Mouse (Mus musculus) lung, adult 2 months (tissue): ENCODE measurements around the gene Mum1. TPM values are rescaled to one million over a fixed set of nuclear protein-coding genes. Genes with fewer than 3 reads are reported as not detected.
A peak's percentile ranks its signal among the peaks of the same experiment; 100 is the strongest.

ENCODE experiments used
- DNase-seq: peaks from one replicate; pipeline ENCODE4 v3.0.0; 2022
- H3K4me1 ChIP-seq: fragments of 200-500 bp; 2 replicates; pipeline ENCODE4 v1.6.1; 2011; ENCODE audit warnings: low read length; ENCODE audit not compliant: control insufficient read depth, insufficient read depth
- H3K4me3 ChIP-seq: fragments of 200-500 bp; replicated peaks from 2 replicates; pipeline ENCODE3; 2011; ENCODE audit warnings: low read depth, mild to moderate bottlenecking, control low read depth, low read length; ENCODE audit errors: extremely low read depth
- CTCF ChIP-seq: fragments of 200-500 bp; IDR thresholded peaks from 2 replicates; pipeline ENCODE4 v1.5.1; 2011; ENCODE audit warnings: mild to moderate bottlenecking, low read length, control low read depth; ENCODE audit not compliant: insufficient read depth
- POLR2A ChIP-seq: fragments of 200-500 bp; IDR thresholded peaks from 2 replicates; pipeline ENCODE4 v1.6.1; 2011; ENCODE audit warnings: low read depth, mild to moderate bottlenecking, control low read depth, low read length, borderline replicate concordance; ENCODE audit errors: extremely low read depth
- WGBS: fragments of 180-500 bp; shearing (Covaris S2); methylation state at CpG from one replicate; pipeline ENCODE4 v1.1.7; 2018; 5-methylcytosine and 5-hydroxymethylcytosine counted together
- polyA plus RNA-seq: library from polyadenylated mRNA; depleted of rRNA; stranded (reverse); fragments of >200 nt; gene quantifications from 2 replicates; pipeline ENCODE4 v1.2.3, GENCODE M21; 2012; rRNA removed

Gene Mum1
- polyA plus RNA-seq, 1 experiment: 39.6 TPM

- Histone ChIP-seq H3K4me1 (0 out of 2 replicates have a peak, but pooled peaks cover 4% of the 10 kb centered on the region), H3K4me3 (no peak overlapping the region)
- DNase-seq: peak; percentile 43
- no peak for TF ChIP-seq CTCF
- TF ChIP-seq POLR2A: no peak
- 64% methylated on average over 7 of the region's 7 CpGs for WGBS
Observed at GRCm38 (mm10) chr10:80281304-80281703, 55.1 kb downstream of the Mum1 start.

- DNase-seq: peak; percentile 66
- WGBS: 59% methylated on average over 8 of the region's 8 CpGs
Observed at GRCm38 (mm10) chr10:80281921-80282371, 55.7 kb downstream of the Mum1 start.

GRCm38 (mm10) chr10:80282481-80283441, 56.5 kb downstream of the Mum1 start:
- DNase-seq: peak; percentile 58
- TF ChIP-seq CTCF (no peak), POLR2A (no peak)
- 67% methylated on average over 20 of the region's 20 CpGs for WGBS
- 0 out of 2 replicates have a peak, but pooled peaks cover 4% of the 10 kb centered on the region for H3K4me1 ChIP-seq
- no peak overlapping the region for H3K4me3 ChIP-seq

More at GRCm38 (mm10) chr10:80281921-80282371, 55.7 kb downstream of the Mum1 start:
- TF ChIP-seq CTCF (no peak), POLR2A (0 out of 2 replicates have a peak, but pooled peaks have one; percentile 23)
- Histone ChIP-seq H3K4me3 (no peak overlapping the region), H3K4me1 (0 out of 2 replicates have a peak, but pooled peaks cover 4% of the 10 kb centered on the region)

- no peak overlapping the region for H3K4me3 ChIP-seq
- 79% methylated on average over 13 of the region's 15 CpGs for WGBS
- TF ChIP-seq POLR2A (no peak), CTCF (no peak)
- DNase-seq: no peak
- H3K4me1 ChIP-seq: 0 out of 2 replicates have a peak, but pooled peaks cover 4% of the 10 kb centered on the region
Observed at GRCm38 (mm10) chr10:80285222-80286070, 59.2 kb downstream of the Mum1 start.

GRCm38 (mm10) chr10:80288097-80288496, 61.9 kb downstream of the Mum1 start:
- WGBS: 89% methylated on average over 12 of the region's 12 CpGs
- no peak overlapping the region for H3K4me3 ChIP-seq
- TF ChIP-seq POLR2A (no peak), CTCF (no peak)
- H3K4me1 ChIP-seq: no peaks in the 10 kb centered on the region; the same call in 1 of the 2 replicates
- DNase-seq: no peak

GRCm38 (mm10) chr10:80288657-80289056, 62.4 kb downstream of the Mum1 start:
- DNase-seq: no peak
- WGBS: 56% methylated on average over 8 of the region's 8 CpGs
- Histone ChIP-seq H3K4me3 (no peak overlapping the region), H3K4me1 (no peaks in the 10 kb centered on the region; the same call in 1 of the 2 replicates)
- TF ChIP-seq CTCF: no peak
- no peak for TF ChIP-seq POLR2A

- DNase-seq: peak; percentile 91
- WGBS: under 1% methylated on average over 71 of the region's 72 CpGs
- peak within 1 kb of the TSS; percentile 67 for H3K4me3 ChIP-seq
Observed at GRCm38 (mm10) chr10:80292251-80293146, 66.3 kb downstream of the Mum1 start, which contains the start of gene Rps15. Gene Rps15 (plus strand): TSS chr10:80292453.

GRCm38 (mm10) chr10:80293325-80293724, 67.1 kb downstream of the Mum1 start:
- no peak for DNase-seq
- H3K4me1 ChIP-seq: peaks cover 3% of the 10 kb centered on the region; the same call in 1 of the 2 replicates
- H3K4me3 ChIP-seq: peak overlapping the region; percentile 67
- TF ChIP-seq POLR2A (no peak), CTCF (no peak)
- 15% methylated on average over 14 of the region's 14 CpGs for WGBS

More at GRCm38 (mm10) chr10:80292251-80293146, 66.3 kb downstream of the Mum1 start, which contains the start of gene Rps15:
- TF ChIP-seq POLR2A (peak; percentile 99), CTCF (peak; percentile 44)
- H3K4me1 ChIP-seq: peaks cover 3% of the 10 kb centered on the region; the same call in 1 of the 2 replicates

Other genes with a start within 250 kb of the Mum1 start
- 294 and 318 TPM in 2 replicates for gene Tmem259, start 242.1 kb upstream of the Mum1 start, polyA plus RNA-seq
- gene Cnn2, start 237.8 kb upstream of the Mum1 start, polyA plus RNA-seq: 387 and 395 TPM in 2 replicates
- 31.4 and 38.2 TPM in 2 replicates for gene Abca7, start 229.9 kb upstream of the Mum1 start, polyA plus RNA-seq
- 102 and 103 TPM in 2 replicates for gene Arhgap45, start 209.8 kb upstream of the Mum1 start, polyA plus RNA-seq
- 199 and 208 TPM in 2 replicates for gene Polr2e, start 186.6 kb upstream of the Mum1 start, polyA plus RNA-seq
- gene Gpx4, start 179.3 kb upstream of the Mum1 start, polyA plus RNA-seq: 581 and 623 TPM in 2 replicates
- gene Sbno2, start 120.9 kb upstream of the Mum1 start, polyA plus RNA-seq: 83.7 and 85.8 TPM in 2 replicates
- 161 and 168 TPM in 2 replicates for gene Stk11, start 110.6 kb upstream of the Mum1 start, polyA plus RNA-seq
- 709 and 1,054 TPM in 2 replicates for gene Atp5d, start 87.8 kb upstream of the Mum1 start, polyA plus RNA-seq
- gene Cbarp, start 85.6 kb upstream of the Mum1 start, polyA plus RNA-seq: 29.9 and 31.5 TPM in 2 replicates
- 110 and 150 TPM in 2 replicates for gene Midn, start 78.2 kb upstream of the Mum1 start, polyA plus RNA-seq
- 162 and 200 TPM in 2 replicates for gene Cirbp, start 60.4 kb upstream of the Mum1 start, polyA plus RNA-seq
- gene 1600002K03Rik, start 53.5 kb upstream of the Mum1 start, polyA plus RNA-seq: 11.2 and 14.0 TPM in 2 replicates
- gene Efna2, start 47.0 kb upstream of the Mum1 start, polyA plus RNA-seq: 3.6 and 4.7 TPM in 2 replicates
- gene Ndufs7, start 22.7 kb downstream of the Mum1 start, polyA plus RNA-seq: 421 and 497 TPM in 2 replicates
- gene Gamt, start 34.6 kb downstream of the Mum1 start, polyA plus RNA-seq: 26.4 and 29.7 TPM in 2 replicates
- gene Dazap1, start 35.1 kb downstream of the Mum1 start, polyA plus RNA-seq: 65.9 and 68.5 TPM in 2 replicates
- 1,318 and 1,397 TPM in 2 replicates for gene Rps15, start 66.0 kb downstream of the Mum1 start, polyA plus RNA-seq
- gene Apc2, start 69.5 kb downstream of the Mum1 start, polyA plus RNA-seq: 3.8 and 4.1 TPM in 2 replicates
- 58.4 and 62.4 TPM in 2 replicates for gene 2310011J03Rik, start 94.1 kb downstream of the Mum1 start, polyA plus RNA-seq
- 9.8 and 10.4 TPM in 2 replicates for gene Pcsk4, start 103.1 kb downstream of the Mum1 start, polyA plus RNA-seq
- gene Reep6, start 103.5 kb downstream of the Mum1 start, polyA plus RNA-seq: 23.7 and 26.8 TPM in 2 replicates
- 87.6 and 89.2 TPM in 2 replicates for gene Adamtsl5, start 122.0 kb downstream of the Mum1 start, polyA plus RNA-seq
- 5.5 and 6.0 TPM in 2 replicates for gene Plk5, start 130.0 kb downstream of the Mum1 start, polyA plus RNA-seq
- gene Mex3d, start 161.2 kb downstream of the Mum1 start, polyA plus RNA-seq: 37.5 and 48.3 TPM in 2 replicates
- 131 and 143 TPM in 2 replicates for gene Mbd3, start 173.1 kb downstream of the Mum1 start, polyA plus RNA-seq
- 1,202 and 1,263 TPM in 2 replicates for gene Uqcr11, start 180.4 kb downstream of the Mum1 start, polyA plus RNA-seq
- gene Tcf3, start 207.2 kb downstream of the Mum1 start, polyA plus RNA-seq: 94.7 and 98.6 TPM in 2 replicates